Mouse (Mus musculus): ENCODE measurements around the gene B4galt1. TPM values are rescaled to one million over a fixed set of nuclear protein-coding genes. Genes with fewer than 3 reads are reported as not detected.

The B4galt1 gene
- polyA plus RNA-seq, 1 experiment from 2014 or later = 53.7 TPM

- Histone ChIP-seq H3K27me3 (no peaks in the 10 kb centered on the region), H3K4me2 (no peak overlapping the region), H3K36me3 (no peaks in the 10 kb centered on the region; the same call in 1 of the 2 replicates), H3K4me1 (replicated peaks) (peaks cover 16% of the 10 kb centered on the region), H3K9me3 (replicated peaks) (no peaks in the 10 kb centered on the region), H3K4me3 (no peak overlapping the region), H3K9ac (no peak overlapping the region), H3K27ac (no peak overlapping the region)
- ATAC-seq (replicated peaks; ENCODE audit: insufficient number of reproducible peaks, insufficient read depth, low FRiP score, low read depth) = no peak
- 93% methylated on average over 3 of the region's 3 CpGs for WGBS
Measured at GRCm38 (mm10) chr4:40795761-40796160, 58.0 kb downstream of the B4galt1 start.

GRCm38 (mm10) chr4:40794320-40794719 lies 59.5 kb downstream of the B4galt1 start:
- no peaks in the 10 kb centered on the region for H3K9me3 ChIP-seq (replicated peaks)
- H3K4me2 ChIP-seq = no peak overlapping the region
- ATAC-seq (replicated peaks; ENCODE audit: insufficient number of reproducible peaks, insufficient read depth, low FRiP score, low read depth) = no peak
- no peak overlapping the region for H3K4me3 ChIP-seq
- no peaks in the 10 kb centered on the region; the same call in 1 of the 2 replicates for H3K36me3 ChIP-seq
- no peak overlapping the region for H3K9ac ChIP-seq
- peaks cover 7% of the 10 kb centered on the region for H3K4me1 ChIP-seq (replicated peaks)
- no peaks in the 10 kb centered on the region for H3K27me3 ChIP-seq
- H3K27ac ChIP-seq = no peak overlapping the region

- no peak overlapping the region for H3K4me2 ChIP-seq
- 91% methylated on average over 4 of the region's 4 CpGs for WGBS
- no peaks in the 10 kb centered on the region for H3K9me3 ChIP-seq (replicated peaks)
- H3K4me1 ChIP-seq (replicated peaks) = no peaks in the 10 kb centered on the region
- ATAC-seq (replicated peaks; ENCODE audit: insufficient number of reproducible peaks, insufficient read depth, low FRiP score, low read depth) = no peak
- H3K27me3 ChIP-seq = no peaks in the 10 kb centered on the region
- H3K27ac ChIP-seq = no peak overlapping the region
- H3K36me3 ChIP-seq = no peaks in the 10 kb centered on the region
- no peak overlapping the region for H3K4me3 ChIP-seq
- H3K9ac ChIP-seq = no peak overlapping the region
Measured at GRCm38 (mm10) chr4:40791176-40791575, 62.6 kb downstream of the B4galt1 start.

- Histone ChIP-seq H3K4me1 (replicated peaks) (peaks cover 7% of the 10 kb centered on the region), H3K36me3 (no peaks in the 10 kb centered on the region), H3K9ac (no peak overlapping the region), H3K27ac (no peak overlapping the region), H3K27me3 (no peaks in the 10 kb centered on the region), H3K4me3 (no peak overlapping the region), H3K4me2 (no peak overlapping the region), H3K9me3 (replicated peaks) (no peaks in the 10 kb centered on the region)
- 83% methylated on average over 4 of the region's 4 CpGs for WGBS
- ATAC-seq (replicated peaks; ENCODE audit: insufficient number of reproducible peaks, insufficient read depth, low FRiP score, low read depth) = no peak
Measured at GRCm38 (mm10) chr4:40786578-40786977, 67.2 kb downstream of the B4galt1 start.

- H3K4me3 ChIP-seq = no peak overlapping the region
- H3K4me1 ChIP-seq (replicated peaks) = peaks cover 13% of the 10 kb centered on the region
- no peaks in the 10 kb centered on the region for H3K9me3 ChIP-seq (replicated peaks)
- H3K27me3 ChIP-seq = no peaks in the 10 kb centered on the region
- 69% methylated on average over 9 of the region's 9 CpGs for WGBS
- no peak overlapping the region for H3K27ac ChIP-seq
- no peak overlapping the region for H3K9ac ChIP-seq
- H3K4me2 ChIP-seq = no peak overlapping the region
- no peak for ATAC-seq (replicated peaks; ENCODE audit: insufficient number of reproducible peaks, insufficient read depth, low FRiP score, low read depth)
- no peaks in the 10 kb centered on the region for H3K36me3 ChIP-seq
Measured at GRCm38 (mm10) chr4:40785620-40786166, 68.1 kb downstream of the B4galt1 start.

GRCm38 (mm10) chr4:40784556-40785169 lies 69.1 kb downstream of the B4galt1 start:
- peak; percentile 65 for ATAC-seq (replicated peaks; ENCODE audit: insufficient number of reproducible peaks, insufficient read depth, low FRiP score, low read depth)
- Histone ChIP-seq H3K27ac (peak overlapping the region; percentile 20), H3K27me3 (no peaks in the 10 kb centered on the region), H3K4me3 (no peak overlapping the region), H3K9me3 (replicated peaks) (no peaks in the 10 kb centered on the region), H3K36me3 (no peaks in the 10 kb centered on the region), H3K9ac (no peak overlapping the region), H3K4me2 (no peak overlapping the region), H3K4me1 (replicated peaks) (peaks cover 13% of the 10 kb centered on the region)
- 56% methylated on average over 10 of the region's 10 CpGs for WGBS

GRCm38 (mm10) chr4:40783049-40783448 lies 70.8 kb downstream of the B4galt1 start:
- no peaks in the 10 kb centered on the region for H3K9me3 ChIP-seq (replicated peaks)

GRCm38 (mm10) chr4:40781797-40782495 lies 71.9 kb downstream of the B4galt1 start:
- no peak for ATAC-seq (replicated peaks; ENCODE audit: insufficient number of reproducible peaks, insufficient read depth, low FRiP score, low read depth)
- H3K36me3 ChIP-seq = no peaks in the 10 kb centered on the region
- H3K9ac ChIP-seq = no peak overlapping the region
- H3K27me3 ChIP-seq = no peaks in the 10 kb centered on the region
- H3K9me3 ChIP-seq (replicated peaks) = no peaks in the 10 kb centered on the region
- H3K4me2 ChIP-seq = 0 out of 2 replicates have a peak overlapping the region, but pooled peaks have one; percentile 6
- H3K4me1 ChIP-seq (replicated peaks) = peaks cover 13% of the 10 kb centered on the region
- WGBS = 33% methylated on average over 8 of the region's 8 CpGs
- no peak overlapping the region; the same call in 1 of the 2 replicates for H3K27ac ChIP-seq
- no peak overlapping the region for H3K4me3 ChIP-seq

More at GRCm38 (mm10) chr4:40783049-40783448, 70.8 kb downstream of the B4galt1 start:
- no peak for ATAC-seq (replicated peaks; ENCODE audit: insufficient number of reproducible peaks, insufficient read depth, low FRiP score, low read depth)
- Histone ChIP-seq H3K4me1 (replicated peaks) (peaks cover 13% of the 10 kb centered on the region), H3K27me3 (no peaks in the 10 kb centered on the region), H3K9ac (no peak overlapping the region), H3K27ac (no peak overlapping the region), H3K4me3 (no peak overlapping the region), H3K4me2 (no peak overlapping the region), H3K36me3 (no peaks in the 10 kb centered on the region)
- 91% methylated on average over 4 of the region's 4 CpGs for WGBS

GRCm38 (mm10) chr4:40781143-40781542 lies 72.7 kb downstream of the B4galt1 start:
- H3K36me3 ChIP-seq = no peaks in the 10 kb centered on the region
- H3K9me3 ChIP-seq (replicated peaks) = no peaks in the 10 kb centered on the region
- H3K4me1 ChIP-seq (replicated peaks) = peaks cover 13% of the 10 kb centered on the region
- H3K4me3 ChIP-seq = no peak overlapping the region
- no peak overlapping the region for H3K27ac ChIP-seq
- H3K9ac ChIP-seq = no peak overlapping the region
- no peaks in the 10 kb centered on the region for H3K27me3 ChIP-seq
- no peak for ATAC-seq (replicated peaks; ENCODE audit: insufficient number of reproducible peaks, insufficient read depth, low FRiP score, low read depth)
- WGBS = 16% methylated on average over 3 of the region's 3 CpGs
- H3K4me2 ChIP-seq = 0 out of 2 replicates have a peak overlapping the region, but pooled peaks have one; percentile 6

- peaks cover 27% of the 10 kb centered on the region for H3K4me1 ChIP-seq (replicated peaks)
- H3K9ac ChIP-seq = no peak overlapping the region
- H3K9me3 ChIP-seq (replicated peaks) = no peaks in the 10 kb centered on the region
- no peaks in the 10 kb centered on the region for H3K27me3 ChIP-seq
- WGBS = 81% methylated on average over 6 of the region's 6 CpGs
- no peak for ATAC-seq (replicated peaks; ENCODE audit: insufficient number of reproducible peaks, insufficient read depth, low FRiP score, low read depth)
- H3K4me2 ChIP-seq = no peak overlapping the region
- no peak overlapping the region for H3K4me3 ChIP-seq
- no peaks in the 10 kb centered on the region for H3K36me3 ChIP-seq
- no peak overlapping the region for H3K27ac ChIP-seq
Measured at GRCm38 (mm10) chr4:40778656-40779055, 75.1 kb downstream of the B4galt1 start.

- H3K27ac ChIP-seq = no peak overlapping the region
- WGBS = 38% methylated on average over 2 of the region's 2 CpGs
- no peaks in the 10 kb centered on the region for H3K9me3 ChIP-seq (replicated peaks)
- H3K4me3 ChIP-seq = no peak overlapping the region
- no peaks in the 10 kb centered on the region for H3K36me3 ChIP-seq
- H3K9ac ChIP-seq = no peak overlapping the region
- no peak for ATAC-seq (replicated peaks; ENCODE audit: insufficient number of reproducible peaks, insufficient read depth, low FRiP score, low read depth)
- H3K4me2 ChIP-seq = no peak overlapping the region
- H3K27me3 ChIP-seq = no peaks in the 10 kb centered on the region
- H3K4me1 ChIP-seq (replicated peaks) = peaks cover 28% of the 10 kb centered on the region
Measured at GRCm38 (mm10) chr4:40777116-40777515, 76.7 kb downstream of the B4galt1 start.
